Mouse (Mus musculus) left cerebral cortex, adult 2 months (tissue): ENCODE data around the gene Fam53b. TPM values are rescaled to one million over a fixed set of nuclear protein-coding genes. Genes with fewer than 3 reads are reported as not detected.

Experiments used
- DNase-seq, 2 experiments: peaks; one replicate each; pipeline ENCODE4 v3.0.0; 2021 to 2022; ENCODE audit warnings: low spot score in 2 of 2, mixed read lengths in 1 of 2; ENCODE audit errors: extremely low spot score in 1 of 2
- H3K27ac ChIP-seq: fragments of 200-600 bp; 2 replicates; pipeline ENCODE4 v1.8.1; 2022
- H3K4me3 ChIP-seq: fragments of 200-600 bp; 2 replicates; pipeline ENCODE4 v1.8.1; 2022
- CTCF ChIP-seq: fragments of 200-600 bp; IDR thresholded peaks from 2 replicates; pipeline ENCODE4 v1.8.1; 2022; ENCODE audit warnings: antibody characterized with exemption, mild to moderate bottlenecking, moderate library complexity
- intact Hi-C: fragments of 180-260 bp; cut with DNase I; formaldehyde crosslinking; loops from one replicate; pipeline ENCODE4 v1.15.1; 2025
- total RNA-seq, 2 experiments: library from RNA; stranded (reverse); gene quantifications; 2 replicates each; pipeline ENCODE4 v1.2.3; 2021

The Fam53b gene
- total RNA-seq, 2 experiments from 2014 or later = 57.1 to 75.2 TPM

- no peak for TF ChIP-seq CTCF
- H3K27ac ChIP-seq = peak overlapping the region; percentile 87
- intact Hi-C loops = no loop called here
- no peak overlapping the region for H3K4me3 ChIP-seq
- DNase-seq = no peak
Measured at GRCm38 (mm10) chr7:132786011-132786410, 27.7 kb downstream of the Fam53b start.

DNA sequence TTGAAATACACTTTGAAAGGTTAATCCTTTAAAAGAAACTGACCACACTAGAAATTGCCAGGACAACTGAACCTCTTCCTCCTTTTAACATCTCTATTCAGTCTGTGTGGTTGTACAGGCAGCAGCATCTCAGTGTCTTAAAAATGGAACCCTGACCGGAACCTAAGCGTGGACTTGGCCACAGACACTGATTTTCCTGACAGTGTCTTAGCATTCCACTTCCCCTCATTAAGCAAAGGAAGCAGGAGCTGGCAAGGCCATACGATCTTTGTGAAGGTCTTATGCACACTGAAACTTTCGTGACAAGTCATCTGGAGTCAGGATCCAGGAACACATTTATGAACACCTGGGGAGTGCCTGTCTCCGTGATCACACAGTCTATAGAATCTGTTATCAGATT is 29.6 kb downstream of the Fam53b start:
- no peak for DNase-seq
- TF ChIP-seq CTCF = no peak
- Histone ChIP-seq H3K27ac (peak overlapping the region; percentile 64), H3K4me3 (no peak overlapping the region)
- intact Hi-C loops = no loop called here

- Histone ChIP-seq H3K27ac (peak overlapping the region; percentile 72), H3K4me3 (no peak overlapping the region)
- DNase-seq = no peak
- intact Hi-C loops = no loop called here
- TF ChIP-seq CTCF = no peak
Measured at GRCm38 (mm10) chr7:132781850-132782249, 31.8 kb downstream of the Fam53b start.

GRCm38 (mm10) chr7:132781130-132781814 is 32.4 kb downstream of the Fam53b start:
- no peak for DNase-seq
- TF ChIP-seq CTCF = no peak; the same call in 1 of the 2 replicates
- intact Hi-C loops = no loop called here
- H3K4me3 ChIP-seq = no peak overlapping the region
- H3K27ac ChIP-seq = peak overlapping the region; percentile 72

DNA sequence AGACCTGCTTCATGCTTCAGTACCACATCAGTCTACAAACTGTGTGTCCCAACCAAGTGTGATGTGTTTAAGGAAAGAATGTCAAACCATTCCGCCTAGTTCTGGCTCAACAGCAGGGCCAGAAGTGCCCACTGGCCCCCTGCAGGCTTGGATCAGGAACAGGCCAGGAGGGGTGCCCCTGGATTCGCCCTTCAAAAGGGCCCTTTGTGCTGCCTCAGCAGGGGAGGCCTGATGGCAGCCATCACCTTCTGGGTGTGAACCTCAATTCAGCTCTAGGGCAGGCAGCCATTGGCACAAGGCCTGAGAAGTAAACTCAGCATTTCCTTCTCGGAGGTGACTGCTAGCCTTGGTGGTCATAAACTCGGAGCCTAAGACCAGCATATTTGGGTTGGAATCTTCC is 33.1 kb downstream of the Fam53b start:
- Histone ChIP-seq H3K4me3 (no peak overlapping the region), H3K27ac (peak overlapping the region; percentile 72; the same call in 1 of the 2 replicates)
- TF ChIP-seq CTCF = peak; percentile 28
- no peak for DNase-seq
- intact Hi-C loops = no loop called here

- H3K4me3 ChIP-seq = no peak overlapping the region
- no peak for TF ChIP-seq CTCF
- no peak for DNase-seq
- intact Hi-C loops = no loop called here
- no peak overlapping the region for H3K27ac ChIP-seq
Measured at GRCm38 (mm10) chr7:132778630-132779029, 35.1 kb downstream of the Fam53b start.

- Histone ChIP-seq H3K27ac (no peak overlapping the region), H3K4me3 (no peak overlapping the region)
- TF ChIP-seq CTCF = no peak
- intact Hi-C loops = no loop called here
- no peak for DNase-seq
Measured at GRCm38 (mm10) chr7:132777728-132778453, 35.8 kb downstream of the Fam53b start.

DNA sequence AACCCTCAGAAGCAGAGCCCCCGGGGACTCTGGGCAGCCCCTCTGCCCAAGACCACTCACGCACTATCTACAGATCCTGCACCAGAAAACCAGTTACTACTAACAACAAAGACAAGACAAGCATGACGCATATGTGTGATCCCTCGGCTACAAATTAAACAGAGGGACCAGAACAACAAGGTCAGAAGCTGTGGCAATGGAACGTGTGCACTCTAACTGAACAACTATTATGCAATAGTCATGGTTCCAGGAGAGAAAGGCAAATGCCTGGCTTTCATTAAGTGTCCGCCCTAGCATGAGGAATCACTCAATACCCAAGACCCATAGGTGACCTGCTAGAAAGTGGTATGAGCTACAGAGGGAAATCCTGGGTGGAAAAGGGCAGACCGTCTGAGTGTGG is 36.6 kb downstream of the Fam53b start:
- intact Hi-C loops = no loop called here
- no peak for DNase-seq

DNA sequence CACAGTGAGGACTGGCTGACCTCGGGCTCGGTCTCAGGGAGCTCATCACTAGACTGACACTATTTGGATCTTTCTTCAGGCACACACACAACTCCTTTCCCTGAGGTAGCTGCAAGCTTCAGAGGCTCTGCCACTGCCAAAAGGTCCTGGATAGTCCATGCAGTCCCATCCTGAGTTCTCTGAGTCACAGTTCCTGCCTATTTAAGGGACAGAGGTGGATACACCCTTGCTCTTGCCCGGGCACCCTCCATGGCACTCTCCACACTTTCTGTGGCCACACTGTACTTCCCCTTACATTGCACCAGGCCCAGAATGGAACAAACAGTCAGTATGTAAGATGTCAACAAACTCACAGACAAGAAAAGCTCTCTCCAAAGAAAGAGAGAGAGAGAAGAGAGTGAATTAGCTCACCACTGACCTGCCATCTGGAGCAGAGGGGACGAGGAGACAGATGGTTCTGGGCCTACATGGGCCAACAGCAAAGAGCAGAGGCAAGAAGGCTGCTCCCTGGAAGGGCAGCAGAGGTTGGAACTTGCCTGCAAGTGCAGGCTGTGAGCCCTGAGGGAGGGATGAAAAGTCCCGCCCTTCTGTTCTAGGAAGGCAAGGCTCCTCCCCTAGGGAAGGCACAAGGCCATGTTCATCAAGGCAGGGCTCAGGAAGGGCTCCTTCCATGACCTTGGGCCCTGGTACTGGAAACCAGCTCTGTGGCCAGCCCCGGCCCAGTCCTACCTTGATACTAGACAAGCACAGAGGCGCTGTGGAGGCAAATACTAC is 37.2 kb downstream of the Fam53b start:
- intact Hi-C loops = no loop called here
- Histone ChIP-seq H3K4me3 (no peak overlapping the region), H3K27ac (peak overlapping the region; percentile 21; the same call in 1 of the 2 replicates)
- no peak for DNase-seq
- no peak for TF ChIP-seq CTCF

More for the DNA sequence above, 36.6 kb downstream of the Fam53b start:
- no peak for TF ChIP-seq CTCF
- Histone ChIP-seq H3K4me3 (no peak overlapping the region), H3K27ac (peak overlapping the region; percentile 21; the same call in 1 of the 2 replicates)

DNA sequence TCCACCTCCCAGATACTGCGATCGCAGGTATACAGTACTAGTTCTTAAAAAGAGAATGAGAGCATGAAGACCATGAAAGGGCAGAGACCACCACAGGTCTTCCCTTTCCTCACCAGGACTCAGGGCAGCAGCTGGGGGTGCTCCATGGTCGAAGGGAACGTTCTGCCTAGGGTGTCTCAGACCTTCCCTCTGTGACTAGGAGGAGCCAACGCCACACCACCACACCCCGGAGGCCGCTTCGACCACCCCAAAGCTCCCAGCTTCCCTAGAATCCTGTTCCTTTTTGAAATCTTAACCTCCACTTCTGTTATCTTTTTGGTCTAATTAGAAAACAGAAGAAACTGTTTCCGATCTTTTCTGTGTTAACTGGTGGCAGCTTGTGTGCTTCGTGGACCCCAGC is 37.8 kb downstream of the Fam53b start:
- DNase-seq = no peak
- Histone ChIP-seq H3K4me3 (no peak overlapping the region), H3K27ac (0 out of 2 replicates have a peak overlapping the region, but pooled peaks have one; percentile 7)
- intact Hi-C loops = no loop called here
- TF ChIP-seq CTCF = no peak

DNA sequence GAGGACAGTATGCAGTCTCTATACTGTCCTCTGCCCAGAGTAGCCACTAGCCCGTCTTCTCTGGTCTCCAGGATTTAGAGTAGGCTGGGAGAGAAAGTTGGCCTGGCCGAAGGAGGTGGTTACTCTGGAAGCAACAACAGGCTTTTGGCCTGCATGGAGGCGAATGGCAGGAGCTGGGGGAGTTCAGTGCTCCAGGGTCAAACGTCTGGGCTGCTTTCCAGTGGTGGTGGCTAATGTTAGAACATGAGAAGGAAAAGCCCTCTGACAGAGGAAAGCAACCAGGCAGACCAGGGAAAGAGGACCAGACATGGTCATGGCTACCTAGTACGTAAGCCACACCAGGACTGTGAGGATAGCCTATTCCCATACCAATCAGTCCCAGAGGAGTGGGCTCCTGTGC is 38.4 kb downstream of the Fam53b start:
- Histone ChIP-seq H3K4me3 (no peak overlapping the region), H3K27ac (peak overlapping the region; percentile 48; the same call in 1 of the 2 replicates)
- intact Hi-C loops = no loop called here
- TF ChIP-seq CTCF = no peak
- no peak for DNase-seq
